Mouse (Mus musculus): ENCODE measurements around the gene Gm7544.
"Not testable (repeated sequence)": the region's sequence is repeated elsewhere in the genome, so short reads cannot be mapped to it uniquely, and the experiment has no call there.

Gene Gm7544

GRCm38 (mm10) chr1:82955913-82956312, at the start of gene Gm7544:
Gm7544 (minus strand) TSS chr1:82956013.
- DNase-seq (ENCODE audit: low read depth): not testable (repeated sequence)

DNA sequence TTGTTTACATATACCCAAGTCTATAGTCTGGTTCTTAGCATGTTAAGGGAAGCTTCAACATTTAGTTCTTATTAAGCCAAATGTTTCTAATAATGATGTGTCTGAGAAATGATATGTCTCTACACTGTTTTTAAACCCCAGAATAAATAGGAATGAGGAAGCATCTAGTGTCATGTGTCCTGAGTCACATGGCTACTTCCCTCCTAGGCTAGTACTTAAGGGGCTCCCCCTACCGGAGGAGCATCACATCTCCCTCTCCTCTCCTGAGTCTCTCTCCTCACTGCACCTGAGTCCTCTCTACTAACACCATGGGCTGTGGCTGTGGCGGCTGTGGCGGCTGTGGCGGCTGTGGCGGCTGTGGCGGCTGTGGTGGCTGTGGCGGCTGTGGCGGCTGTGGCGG, 44.5 kb upstream of the Gm7544 start, which contains the start of gene Gm47959:
Gene Gm47959 (plus strand): TSS at position 243 of the 400 bp plus-strand sequence.
- DNase-seq (ENCODE audit: low read depth): not testable (repeated sequence)

GRCm38 (mm10) chr1:82993947-82994346, 38.1 kb upstream of the Gm7544 start:
- no peak for DNase-seq (ENCODE audit: low read depth)

DNA sequence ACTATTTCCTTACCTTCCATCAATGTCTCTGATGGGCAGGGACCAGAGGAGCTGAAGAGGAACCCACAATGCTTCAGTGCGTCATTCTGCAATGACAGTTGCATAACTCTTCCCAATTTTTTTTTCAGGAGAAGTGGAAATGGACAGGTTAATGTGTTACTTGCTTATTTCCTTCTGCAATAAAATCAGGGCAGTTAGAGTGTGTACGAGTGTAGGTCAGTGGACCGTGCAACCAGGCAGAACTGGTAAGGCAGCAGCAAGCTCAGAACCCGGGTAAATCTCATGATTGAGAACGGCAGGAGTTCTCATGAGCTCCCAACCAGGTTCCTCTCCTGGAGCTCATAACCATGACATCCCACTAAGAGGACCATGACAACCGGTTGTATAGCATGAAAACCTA, 36.3 kb upstream of the Gm7544 start:
- DNase-seq (ENCODE audit: low read depth): no peak

- DNase-seq (ENCODE audit: low read depth): no peak
These were observed 35.8 kb upstream of the Gm7544 start for GRCm38 (mm10) chr1:82991596-82991995.

DNA sequence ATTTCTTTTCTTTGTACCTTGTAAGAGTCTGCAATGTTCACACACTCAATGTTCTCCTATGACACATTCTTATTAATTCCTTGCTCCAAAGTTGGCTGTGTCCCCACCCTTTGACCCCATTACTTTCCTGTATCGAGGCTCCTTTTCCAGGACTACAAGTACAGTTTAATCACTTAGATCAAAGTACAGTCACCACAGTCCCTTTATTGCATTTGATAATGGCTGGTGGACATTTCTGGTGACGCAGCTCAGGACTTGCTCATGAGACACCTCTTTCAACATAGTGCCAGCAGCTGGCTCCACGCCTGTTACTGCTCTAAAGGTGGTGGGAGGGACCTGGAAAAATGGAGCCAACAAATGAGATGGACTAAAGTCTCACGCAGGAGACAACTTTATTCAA, 35.2 kb upstream of the Gm7544 start:
- DNase-seq (ENCODE audit: low read depth): no peak

DNA sequence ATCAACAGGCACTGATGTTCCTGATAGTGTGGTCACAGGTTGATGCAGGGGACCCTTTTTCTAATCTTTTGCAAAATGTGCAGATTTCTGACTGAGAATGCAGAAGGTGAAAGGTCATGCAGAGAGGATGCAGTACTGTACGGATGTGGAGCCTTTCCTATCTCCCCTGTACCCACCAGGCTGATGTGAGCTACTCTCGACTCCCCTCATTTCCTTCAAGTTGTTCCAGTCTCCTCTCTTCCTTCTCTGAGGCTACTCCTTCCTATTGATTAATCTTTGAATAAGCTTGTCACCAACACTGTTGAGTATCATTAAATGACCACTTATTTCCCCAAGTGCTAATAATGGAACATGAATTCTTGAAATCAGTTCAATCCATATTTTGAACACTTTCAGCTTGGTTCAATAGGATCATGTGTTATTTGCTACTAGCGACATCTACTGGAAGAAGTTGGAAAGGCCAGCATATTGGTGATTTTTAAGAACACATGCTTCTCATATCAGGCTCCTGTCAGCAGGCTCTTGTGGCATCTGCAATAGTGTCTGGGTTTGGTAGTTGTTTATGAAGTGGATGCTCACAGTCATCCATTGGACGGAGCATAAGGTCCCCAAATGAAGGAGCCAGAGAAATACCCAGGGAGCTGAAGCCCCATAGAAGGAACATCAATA, 31.9 kb upstream of the Gm7544 start:
- DNase-seq (ENCODE audit: low read depth): peak; percentile 92

- DNase-seq (ENCODE audit: low read depth): no peak
These were observed 30.9 kb upstream of the Gm7544 start for GRCm38 (mm10) chr1:82986738-82987137.

DNA sequence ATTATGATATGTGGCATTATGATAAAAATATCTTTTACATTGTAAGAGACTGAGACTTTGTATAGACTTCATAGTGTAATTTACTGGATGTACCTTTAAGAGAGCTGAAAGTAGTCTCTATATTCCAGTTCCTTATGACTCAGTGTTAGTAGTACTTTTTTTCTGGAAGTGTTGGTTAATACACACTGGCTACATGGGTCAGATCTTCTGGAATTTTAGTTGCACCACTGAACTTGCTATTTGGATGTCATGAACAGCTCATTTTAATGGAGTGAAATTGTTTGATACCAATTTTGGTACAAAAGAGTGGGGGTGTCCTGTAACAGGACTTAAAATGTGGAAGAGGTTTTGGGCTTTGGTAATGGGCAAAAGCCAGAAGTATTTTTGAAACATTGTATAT, 22.0 kb upstream of the Gm7544 start:
- peak; percentile 52 for DNase-seq (ENCODE audit: low read depth)

DNA sequence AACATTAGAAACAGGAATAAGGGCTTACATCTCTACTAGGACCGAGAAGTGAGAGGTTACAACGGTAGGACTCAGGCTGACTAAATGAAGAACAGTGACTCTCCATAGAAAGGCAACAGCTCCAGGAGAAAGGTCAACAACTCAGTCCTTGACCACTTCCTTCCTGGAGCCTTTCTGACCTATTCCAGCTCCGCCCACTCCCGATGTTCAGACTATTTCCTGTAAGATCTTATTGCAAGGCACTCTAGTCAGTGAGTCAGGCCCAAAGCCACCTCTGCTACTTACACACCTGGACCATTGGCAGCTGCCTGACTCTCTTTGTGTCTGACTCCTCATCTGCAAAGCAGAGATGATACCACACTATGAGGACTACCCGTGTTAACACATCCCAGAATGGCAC, 19.9 kb upstream of the Gm7544 start:
- no peak for DNase-seq (ENCODE audit: low read depth)

- DNase-seq (ENCODE audit: low read depth): no peak
These were observed 18.5 kb upstream of the Gm7544 start for GRCm38 (mm10) chr1:82974342-82974741.

- DNase-seq (ENCODE audit: low read depth): no peak
These were observed 18.1 kb upstream of the Gm7544 start for GRCm38 (mm10) chr1:82973901-82974300.

- DNase-seq (ENCODE audit: low read depth): no peak
These were observed 17.4 kb upstream of the Gm7544 start for GRCm38 (mm10) chr1:82973244-82973643.

DNA sequence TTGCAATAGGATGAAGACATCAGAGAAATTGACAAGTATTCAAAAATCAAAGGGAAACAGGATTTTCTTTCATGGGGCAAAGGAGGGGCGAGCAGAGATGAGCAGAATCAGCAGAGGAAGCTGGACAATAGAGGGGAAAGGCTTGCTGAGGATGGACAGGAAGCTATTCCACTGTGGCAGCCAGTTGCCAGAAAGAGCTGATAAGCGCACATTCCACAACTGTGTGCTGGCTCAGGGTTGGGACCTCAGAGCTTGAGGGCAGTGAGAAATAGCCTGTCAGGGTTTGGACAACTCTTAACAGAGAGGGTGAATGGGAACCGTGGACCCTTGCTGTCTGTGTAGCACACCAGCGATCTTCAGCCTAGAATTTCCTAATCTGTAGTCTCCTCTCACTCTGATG, 16.2 kb upstream of the Gm7544 start:
- DNase-seq (ENCODE audit: low read depth): peak; percentile 53

DNA sequence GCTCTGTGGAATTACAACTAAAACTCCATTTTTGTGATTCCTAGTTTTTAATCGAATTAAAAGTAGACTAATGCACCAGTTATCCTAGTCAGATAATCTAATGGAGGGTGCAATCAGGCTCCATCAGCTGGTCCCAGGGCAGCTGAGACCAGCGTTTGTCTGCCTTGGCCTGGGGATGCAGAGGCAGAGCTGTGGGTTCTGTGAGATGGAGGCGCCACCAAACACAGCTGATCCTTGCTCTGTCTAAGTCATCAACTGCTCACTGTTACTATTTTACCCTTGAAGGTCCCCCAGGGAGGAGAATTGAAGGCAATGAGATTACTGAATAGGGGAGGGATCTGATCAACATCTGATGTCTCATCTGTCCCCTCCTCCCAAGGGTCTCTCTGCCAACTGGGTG, 10.6 kb upstream of the Gm7544 start:
- DNase-seq (ENCODE audit: low read depth): no peak

GRCm38 (mm10) chr1:82959870-82960385, 4.1 kb upstream of the Gm7544 start, which contains the start of gene Gm47955:
Gm47955 (plus strand) TSS chr1:82960286.
- no peak for DNase-seq (ENCODE audit: low read depth)

DNA sequence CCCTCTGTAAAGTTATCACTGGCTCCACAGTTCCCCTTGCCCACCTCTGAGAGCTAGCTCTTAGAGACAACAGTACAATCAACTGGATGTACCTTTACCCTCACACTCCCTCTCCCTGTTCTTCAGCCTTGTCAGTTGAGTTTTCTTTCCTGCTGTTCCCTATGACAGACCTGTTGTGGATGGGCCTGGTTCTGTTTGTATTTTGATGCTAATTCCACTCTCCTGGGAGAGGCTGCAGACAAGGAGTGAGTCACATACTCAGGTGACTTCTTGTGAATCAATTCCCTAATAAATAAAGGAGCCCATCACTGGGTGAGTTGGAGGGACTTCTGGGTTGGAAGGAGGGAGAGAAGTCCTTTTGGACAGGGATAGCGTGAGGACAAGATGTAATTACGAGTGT, 7.2 kb downstream of the Gm7544 start:
- DNase-seq (ENCODE audit: low read depth): no peak

- DNase-seq (ENCODE audit: low read depth): not testable (repeated sequence)
These were observed 9.8 kb downstream of the Gm7544 start for GRCm38 (mm10) chr1:82946029-82946428.

- not testable (repeated sequence) for DNase-seq (ENCODE audit: low read depth)
These were observed 12.5 kb downstream of the Gm7544 start, which contains the start of gene A030003K21Rik for GRCm38 (mm10) chr1:82943295-82943694. A030003K21Rik (minus strand) TSS chr1:82943388.

GRCm38 (mm10) chr1:82942505-82942904, 13.3 kb downstream of the Gm7544 start:
- not testable (repeated sequence) for DNase-seq (ENCODE audit: low read depth)

DNA sequence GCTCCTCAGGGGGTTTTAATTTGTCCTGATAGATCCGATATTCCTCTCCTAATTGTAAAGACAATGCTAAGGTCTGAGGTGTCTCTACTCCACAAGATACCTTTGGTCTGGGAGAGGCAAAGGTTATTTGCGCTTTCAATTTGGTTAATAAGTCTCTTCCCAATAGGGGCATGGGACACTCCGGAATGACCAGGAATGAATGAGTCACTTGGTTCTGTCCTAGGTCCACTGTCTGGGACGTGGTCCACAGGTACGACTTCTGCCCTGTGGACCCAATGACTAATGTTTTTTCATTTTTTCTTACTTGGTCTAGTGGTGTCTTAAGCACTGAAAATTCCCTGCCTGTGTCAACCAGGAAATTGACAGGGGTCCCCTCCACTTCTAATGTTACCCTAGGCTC, 17.1 kb downstream of the Gm7544 start:
- no peak for DNase-seq (ENCODE audit: low read depth)

DNA sequence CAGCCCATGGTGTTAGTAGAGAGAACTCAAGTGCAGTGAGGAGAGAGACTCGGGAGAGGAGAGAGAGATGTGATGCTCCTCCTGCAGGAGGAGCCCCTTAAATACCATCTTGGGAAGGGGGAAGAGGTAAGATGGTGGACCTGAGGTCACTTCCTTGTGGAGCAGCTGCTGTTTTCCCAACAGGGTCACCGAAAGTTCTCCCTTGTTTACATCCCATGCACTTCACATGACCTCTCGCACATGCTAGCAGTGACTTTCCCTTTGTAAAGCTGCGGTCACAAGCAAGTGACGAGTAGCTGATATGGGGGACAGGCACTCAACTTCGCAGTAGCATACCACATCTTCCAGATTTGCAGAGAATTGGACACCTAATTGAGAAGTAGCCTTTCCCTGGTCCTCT, 24.5 kb downstream of the Gm7544 start, which contains the start of gene Gm6217:
Gene Gm6217 (minus strand): TSS at position 74 of the 400 bp plus-strand sequence.
- not testable (repeated sequence) for DNase-seq (ENCODE audit: low read depth)

DNA sequence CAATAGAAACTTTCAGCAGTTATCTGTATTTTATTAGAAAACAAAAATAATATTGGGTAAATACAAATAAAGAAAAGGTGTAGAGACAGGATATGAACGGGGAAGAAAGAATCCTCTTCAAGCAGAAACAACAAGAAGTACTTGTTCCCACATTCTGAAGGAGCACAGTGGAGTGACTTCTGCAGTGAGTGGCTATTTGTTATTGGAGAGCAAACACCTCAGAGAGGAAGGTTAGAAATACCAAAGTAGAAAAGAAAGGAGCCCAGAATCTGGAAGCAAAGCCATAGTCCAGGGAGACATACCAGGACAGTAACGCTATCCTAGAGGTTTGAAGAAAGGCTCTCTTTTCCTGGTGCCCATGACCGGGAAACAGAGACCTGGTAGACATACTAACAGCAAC, 25.3 kb downstream of the Gm7544 start:
- DNase-seq (ENCODE audit: low read depth): not testable (repeated sequence)

DNA sequence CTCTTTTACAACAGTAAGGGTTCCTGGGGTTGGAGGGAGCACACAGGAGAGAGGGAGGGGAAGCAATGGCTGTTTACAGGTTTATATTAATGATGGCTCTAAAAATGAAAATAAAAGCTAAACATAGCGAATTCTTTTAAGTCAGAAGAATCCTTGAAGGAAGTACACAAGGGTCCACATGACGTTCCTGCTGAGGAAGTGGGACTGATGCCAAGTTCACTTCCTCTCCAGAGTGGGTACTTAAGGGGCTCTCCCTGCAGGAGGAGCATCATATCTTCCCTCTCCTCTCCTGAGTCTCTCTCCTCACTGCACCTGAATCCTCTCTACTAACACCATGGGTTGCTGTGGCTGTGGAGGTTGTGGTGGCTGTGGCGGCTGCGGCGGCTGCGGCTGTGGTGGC, 31.2 kb downstream of the Gm7544 start, which contains the start of gene A030014E15Rik:
Gene A030014E15Rik (plus strand): TSS at position 268 of the 400 bp plus-strand sequence.
- DNase-seq (ENCODE audit: low read depth): no peak
